Mouse (Mus musculus): Measurements from ENCODE around the gene Esf1. TPM values are rescaled to one million over a fixed set of nuclear protein-coding genes. Genes with fewer than 3 reads are reported as not detected.
"Not testable (repeated sequence)": the region's sequence is repeated elsewhere in the genome, so short reads cannot be mapped to it uniquely, and the experiment has no call there.

Esf1 gene
- total RNA-seq, 2 experiments from 2014 or later: 16.0 to 23.9 TPM

- intact Hi-C loops (cut with DNase I): no loop called here
- DNase-seq (ENCODE audit: low spot score in 2 of 2): no peak
Observed at GRCm38 (mm10) chr2:140100551-140101474, 69.6 kb downstream of the Esf1 start.

GRCm38 (mm10) chr2:140099971-140100370, 70.4 kb downstream of the Esf1 start:
- DNase-seq (ENCODE audit: low spot score in 2 of 2): no peak
- intact Hi-C loops (cut with DNase I): no loop called here

GRCm38 (mm10) chr2:140097131-140097591, 73.2 kb downstream of the Esf1 start:
- no peak for DNase-seq (ENCODE audit: low spot score in 2 of 2)
- intact Hi-C loops (cut with DNase I): no loop called here

- intact Hi-C loops (cut with DNase I): no loop called here
- no peak for DNase-seq (ENCODE audit: low spot score in 2 of 2)
Observed at GRCm38 (mm10) chr2:140096034-140096433, 74.3 kb downstream of the Esf1 start.

- intact Hi-C loops (cut with DNase I): no loop called here
- DNase-seq (ENCODE audit: low spot score in 2 of 2): no peak
Observed at GRCm38 (mm10) chr2:140093433-140093832, 76.9 kb downstream of the Esf1 start.

GRCm38 (mm10) chr2:140084245-140084644, 86.1 kb downstream of the Esf1 start:
- no peak for DNase-seq (ENCODE audit: low spot score in 2 of 2)
- intact Hi-C loops (cut with DNase I): no loop called here

- DNase-seq (ENCODE audit: low spot score in 2 of 2): no peak
- intact Hi-C loops (cut with DNase I): no loop called here
Observed at GRCm38 (mm10) chr2:140080747-140081577, 89.4 kb downstream of the Esf1 start.

- intact Hi-C loops (cut with DNase I); DNase-seq (ENCODE audit: low spot score in 2 of 2): not testable (repeated sequence)
Observed at GRCm38 (mm10) chr2:140079284-140079683, 91.1 kb downstream of the Esf1 start.

- no peak for DNase-seq (ENCODE audit: low spot score in 2 of 2)
- intact Hi-C loops (cut with DNase I): no loop called here
Observed at GRCm38 (mm10) chr2:140078600-140079280, 91.6 kb downstream of the Esf1 start.

- DNase-seq (ENCODE audit: low spot score in 2 of 2): no peak
- intact Hi-C loops (cut with DNase I): no loop called here
Observed at GRCm38 (mm10) chr2:140077476-140077875, 92.9 kb downstream of the Esf1 start.

- intact Hi-C loops (cut with DNase I): no loop called here
- no peak for DNase-seq (ENCODE audit: low spot score in 2 of 2)
Observed at GRCm38 (mm10) chr2:140075150-140075549, 95.2 kb downstream of the Esf1 start.

Other genes with a start within 250 kb of the Esf1 start
- 10 to 100 TPM; 34.5 to 37.9 TPM for gene Tasp1, start 103.8 kb downstream of the Esf1 start, total RNA-seq (2021)
- not detected for gene Gm17374, start 18.5 kb downstream of the Esf1 start, total RNA-seq (2021)
- gene Ndufaf5, start 85 bp upstream of the Esf1 start, total RNA-seq (2021): 10 to 100 TPM; 44.9 to 50.0 TPM
- gene Sel1l2, start 219.1 kb upstream of the Esf1 start, total RNA-seq (2021): not detected
- 10 to 100 TPM; 47.2 to 55.6 TPM for gene Macrod2, start 224.7 kb upstream of the Esf1 start, total RNA-seq (2021)